Comparison of ENCODE assay signal across 18 mouse cellular contexts in genomic region chr1:40250425-40250824, GRCm38 (mm10). TPM values are rescaled to one million over a fixed set of nuclear protein-coding genes. Genes with fewer than 3 reads are reported as not detected.
DNase-seq lines count a peak whose midpoint lies in the region; ATAC-seq and TF ChIP-seq lines count a peak whose summit lies in the region.
"Had no signal": no experiment of that assay in that cellular context is flagged by ENCODE, and none has a peak within 500 bp of the region (broad histone marks: within the 10 kb centered on the region; RNA-seq: fewer than 3 reads in every experiment).

No protein-coding gene starts in this region.

- no peaks in the 10 kb centered on the region for H3K4me1 ChIP-seq in heart, embryonic 14.5 days (ENCODE audit: control insufficient read depth in 2 of 2, insufficient read depth in 2 of 2, low read length in 2 of 2)
- 0 out of 2 replicates have a peak, but pooled peaks cover 2% of the 10 kb centered on the region for H3K4me1 ChIP-seq in liver, embryonic 13.5 days (replicated peaks)
- peaks cover 3% of the 10 kb centered on the region; the same call in 1 of the 2 replicates for H3K4me1 ChIP-seq in liver, embryonic 12.5 days
- H3K4me1 ChIP-seq in midbrain, postnatal 0 days (ENCODE audit: insufficient read depth, low read length): no peaks in the 10 kb centered on the region
- H3K4me1 ChIP-seq: embryonic facial prominence, embryonic 12.5 days; forebrain, embryonic 15.5 days; megakaryocyte, embryonic 14.5 days; midbrain, embryonic 15.5 days; neural tube, embryonic 15.5 days had no signal

- no peaks in the 10 kb centered on the region for H3K27me3 ChIP-seq in heart, embryonic 14.5 days (ENCODE audit: control insufficient read depth, insufficient read depth, low read length)
- H3K27me3 ChIP-seq in liver, embryonic 13.5 days: no peaks in the 10 kb centered on the region; the same call in 1 of the 2 replicates
- H3K27me3 ChIP-seq in liver, embryonic 12.5 days (replicated peaks): no peaks in the 10 kb centered on the region
- H3K27me3 ChIP-seq in midbrain, postnatal 0 days (ENCODE audit: insufficient read depth, low read length): no peaks in the 10 kb centered on the region
- H3K27me3 ChIP-seq: embryonic facial prominence, embryonic 12.5 days; forebrain, embryonic 15.5 days; heart, embryonic 13.5 days; lung, embryonic 15.5 days; megakaryocyte, embryonic 14.5 days; midbrain, embryonic 15.5 days; neural tube, embryonic 15.5 days had no signal

- H3K27ac ChIP-seq in heart, embryonic 14.5 days (replicated peaks in 1 of 2; ENCODE audit: control insufficient read depth in 1 of 2, insufficient read depth in 1 of 2, low read depth in 2 of 2, low read length in 2 of 2): no peak overlapping the region
- H3K27ac ChIP-seq in liver, embryonic 13.5 days: no peak overlapping the region
- no peak overlapping the region for H3K27ac ChIP-seq in liver, embryonic 12.5 days
- H3K27ac ChIP-seq in midbrain, postnatal 0 days (ENCODE audit: low read depth, low read length): no peak overlapping the region
- H3K27ac ChIP-seq: embryonic facial prominence, embryonic 12.5 days; forebrain, embryonic 15.5 days; heart, embryonic 13.5 days; lung, embryonic 15.5 days; midbrain, embryonic 15.5 days; neural tube, embryonic 15.5 days had no signal

- TF ChIP-seq CTCF in midbrain, postnatal 0 days (IDR thresholded peaks at IDR 0.05): no peak

- no peak overlapping the region for H3K4me2 ChIP-seq in heart, embryonic 14.5 days (ENCODE audit: low read length)
- H3K4me2 ChIP-seq in liver, embryonic 13.5 days: no peak overlapping the region
- H3K4me2 ChIP-seq in liver, embryonic 12.5 days: no peak overlapping the region
- no peak overlapping the region for H3K4me2 ChIP-seq in midbrain, postnatal 0 days (ENCODE audit: low read depth, low read length, poor library complexity, severe bottlenecking)
- H3K4me2 ChIP-seq: embryonic facial prominence, embryonic 12.5 days; forebrain, embryonic 15.5 days; heart, embryonic 13.5 days; lung, embryonic 15.5 days; midbrain, embryonic 15.5 days; neural tube, embryonic 15.5 days had no signal

- H3K4me3 ChIP-seq in heart, embryonic 14.5 days (ENCODE audit: control insufficient read depth in 1 of 2, insufficient read depth in 1 of 2, low read depth in 1 of 2, low read length in 2 of 2): no peak overlapping the region
- H3K4me3 ChIP-seq in liver, embryonic 13.5 days (replicated peaks): no peak overlapping the region
- H3K4me3 ChIP-seq in liver, embryonic 12.5 days: no peak overlapping the region
- H3K4me3 ChIP-seq in midbrain, postnatal 0 days (ENCODE audit: low read depth, low read length): no peak overlapping the region
- H3K4me3 ChIP-seq: embryonic facial prominence, embryonic 12.5 days; forebrain, embryonic 15.5 days; heart, embryonic 13.5 days; lung, embryonic 15.5 days; megakaryocyte, embryonic 14.5 days; midbrain, embryonic 15.5 days; neural tube, embryonic 15.5 days had no signal

- no peaks in the 10 kb centered on the region for H3K36me3 ChIP-seq in heart, embryonic 14.5 days (ENCODE audit: control insufficient read depth, insufficient read depth, low read length)
- H3K36me3 ChIP-seq in liver, embryonic 13.5 days: no peaks in the 10 kb centered on the region
- no peaks in the 10 kb centered on the region for H3K36me3 ChIP-seq in liver, embryonic 12.5 days
- no peaks in the 10 kb centered on the region for H3K36me3 ChIP-seq in midbrain, postnatal 0 days (ENCODE audit: insufficient read depth, low read length)
- H3K36me3 ChIP-seq: embryonic facial prominence, embryonic 12.5 days; forebrain, embryonic 15.5 days; heart, embryonic 13.5 days; lung, embryonic 15.5 days; midbrain, embryonic 15.5 days; neural tube, embryonic 15.5 days had no signal

- H3K9me3 ChIP-seq in heart, embryonic 14.5 days (ENCODE audit: control insufficient read depth, low read length): no peaks in the 10 kb centered on the region
- H3K9me3 ChIP-seq in liver, embryonic 13.5 days (replicated peaks): no peaks in the 10 kb centered on the region
- no peaks in the 10 kb centered on the region for H3K9me3 ChIP-seq in liver, embryonic 12.5 days (replicated peaks)
- H3K9me3 ChIP-seq in midbrain, postnatal 0 days (ENCODE audit: low read length): no peaks in the 10 kb centered on the region
- H3K9me3 ChIP-seq: embryonic facial prominence, embryonic 12.5 days; forebrain, embryonic 15.5 days; heart, embryonic 13.5 days; lung, embryonic 15.5 days; midbrain, embryonic 15.5 days; neural tube, embryonic 15.5 days had no signal

- ATAC-seq in heart, embryonic 14.5 days (ENCODE audit: insufficient number of reproducible peaks, insufficient read depth, low FRiP score, low read depth): 0 out of 2 replicates have a peak, but pooled peaks have one; percentile 39
- ATAC-seq in liver, embryonic 13.5 days (ENCODE audit: low read depth): 0 out of 2 replicates have a peak, but pooled peaks have one; percentile 39
- no peak for ATAC-seq in liver, embryonic 12.5 days
- peak; percentile 51 for ATAC-seq in megakaryocyte, adult 5-6 weeks (ENCODE audit: poor library complexity, severe bottlenecking)
- no peak for ATAC-seq in midbrain, postnatal 0 days (ENCODE audit: low FRiP score)
- ATAC-seq: forebrain, embryonic 15.5 days; midbrain, embryonic 15.5 days had no signal

- intact Hi-C loops in heart, postnatal 25 days (cut with DNase I): no loop called here

- 37% methylated on average over 4 of the region's 4 CpGs for WGBS in heart, embryonic 14.5 days
- WGBS in liver, embryonic 13.5 days (ENCODE audit: insufficient replicate concordance): 43% methylated on average over 4 of the region's 4 CpGs
- WGBS in liver, embryonic 12.5 days (ENCODE audit: insufficient replicate concordance): 31% methylated on average over 4 of the region's 4 CpGs
- WGBS in midbrain, postnatal 0 days: 61% methylated on average over 4 of the region's 4 CpGs

- no peak for DNase-seq in heart, postnatal 25 days (ENCODE audit: low spot score)
- no peak for DNase-seq in liver, embryonic 13.5 days
- DNase-seq in MEL-GATA-1-ER (ENCODE audit: extremely low read depth, low read depth): peak; percentile 60
- DNase-seq in midbrain, postnatal 0 days (ENCODE audit: low spot score): no peak
- no peak for DNase-seq in c-Kit-positive CD71-positive TER-119-positive erythroid progenitor cells, embryonic 14.5 days (ENCODE audit: low spot score)
- DNase-seq: cerebellum, adult 9-11 months; gastrocnemius, postnatal 36 days; retina, postnatal 1 day had no signal

- no peak overlapping the region for H3K9ac ChIP-seq in heart, embryonic 14.5 days (ENCODE audit: low read length)
- no peak overlapping the region for H3K9ac ChIP-seq in liver, embryonic 13.5 days
- no peak overlapping the region for H3K9ac ChIP-seq in liver, embryonic 12.5 days
- H3K9ac ChIP-seq in midbrain, postnatal 0 days (replicated peaks; ENCODE audit: low read length, poor library complexity, severe bottlenecking): no peak overlapping the region
- H3K9ac ChIP-seq: embryonic facial prominence, embryonic 12.5 days; forebrain, embryonic 15.5 days; heart, embryonic 13.5 days; lung, embryonic 15.5 days; midbrain, embryonic 15.5 days; neural tube, embryonic 15.5 days had no signal

RNA-seq across cellular contexts. Expression of gene Il1r1, which starts 25.5 kb away (rescaled TPM):
- polyA plus RNA-seq in heart, embryonic 14.5 days (2014; fragmentation: Nextera tagmentation; extraction: Ambion mirVana): 8.4 TPM in 2 replicates
- 1 to 10 TPM; 6.0 to 6.1 TPM for total RNA-seq in heart, postnatal 25 days (2021)
- polyA plus RNA-seq in liver, embryonic 13.5 days (2015; fragmentation: Nextera tagmentation; extraction: Ambion mirVana): 9.2 and 12.3 TPM in 2 replicates
- polyA plus RNA-seq in liver, embryonic 12.5 days (2016; fragmentation: Nextera tagmentation; extraction: Ambion mirVana): 15.7 and 17.8 TPM in 2 replicates
- 0.67 and 0.68 TPM in 2 replicates for total RNA-seq in megakaryocyte, adult 5-6 weeks (2015)
- total RNA-seq in megakaryocyte, adult 5-6 weeks (2017): 0.29 and 1.5 TPM in 2 replicates
- total RNA-seq in midbrain, postnatal 0 days (2014; rRNA removed): 0.71 and 1.0 TPM in 2 replicates
- polyA plus RNA-seq in midbrain, postnatal 0 days (2015; fragmentation: Nextera tagmentation; extraction: Ambion mirVana): 0.49 and 0.63 TPM in 2 replicates

Comparison
In these comparisons a context has a peak if more than half of its experiments do, and no peak if none do; other contexts are left out.
1. ATAC-seq: peak in heart, embryonic 14.5 days (single experiment), liver, embryonic 13.5 days (single experiment) and megakaryocyte, adult 5-6 weeks (single experiment); none in liver, embryonic 12.5 days (single experiment) and midbrain, postnatal 0 days (single experiment).